Mouse (Mus musculus) MEL (cell line): ENCODE results near the gene Lcn12. TPM values are rescaled to one million over a fixed set of nuclear protein-coding genes. Genes with fewer than 3 reads are reported as not detected.

Experiments used
- DNase-seq: peaks from one replicate; pipeline ENCODE4 v3.0.0; 2011; ENCODE audit warnings: low read depth, low spot score
- H3K27ac ChIP-seq: 2 replicates; pipeline ENCODE4 v1.5.1; 2012; ENCODE audit warnings: low read depth, mild to moderate bottlenecking, control low read depth, low read length, moderate library complexity; ENCODE audit not compliant: control insufficient read depth
- H3K27me3 ChIP-seq, 2 experiments: fragments of 150-350 bp in 1 of 2; sonication (generic) in 1 of 2; 2 replicates each; pipeline ENCODE4 v1.6.1; 2012; ENCODE audit warnings: low read length in 2 of 2, mild to moderate bottlenecking in 2 of 2, improper control_type of control experiment in 1 of 2, moderate library complexity in 1 of 2; ENCODE audit not compliant: insufficient read depth in 2 of 2, control insufficient read depth in 1 of 2
- H3K36me3 ChIP-seq, 2 experiments: 2 replicates each; pipeline ENCODE4 v1.6.1; 2012 to 2014; ENCODE audit warnings: low read length in 2 of 2, improper control_type of control experiment in 1 of 2, inconsistent platforms in 1 of 2, mild to moderate bottlenecking in 1 of 2; ENCODE audit not compliant: insufficient read depth in 2 of 2, control insufficient read depth in 1 of 2
- H3K4me1 ChIP-seq, 2 experiments: fragments of 150-350 bp in 1 of 2; sonication (generic) in 1 of 2; 2 replicates each; pipeline ENCODE4 v1.6.1; 2012; ENCODE audit warnings: low read length in 2 of 2, improper control_type of control experiment in 1 of 2, mild to moderate bottlenecking in 1 of 2; ENCODE audit not compliant: insufficient read depth in 2 of 2, control insufficient read depth in 1 of 2
- H3K4me3 ChIP-seq, 2 experiments: fragments of 150-350 bp in 1 of 2; sonication (generic) in 1 of 2; 2 replicates each; pipeline ENCODE4 v1.5.1; 2012; ENCODE audit warnings: low read depth in 2 of 2, low read length in 2 of 2, mild to moderate bottlenecking in 2 of 2, moderate library complexity in 2 of 2, control low read depth in 1 of 2, improper control_type of control experiment in 1 of 2; ENCODE audit not compliant: control insufficient read depth in 1 of 2, insufficient read depth in 1 of 2
- H3K79me2 ChIP-seq: 2 replicates; pipeline ENCODE4 v1.6.1; 2012; ENCODE audit warnings: mild to moderate bottlenecking, low read length, moderate library complexity; ENCODE audit not compliant: control insufficient read depth, poor library complexity, insufficient read depth
- H3K9ac ChIP-seq: 2 replicates; pipeline ENCODE4 v1.6.1; 2012; ENCODE audit warnings: low read depth, mild to moderate bottlenecking, control low read depth, low read length, moderate library complexity; ENCODE audit not compliant: control insufficient read depth, poor library complexity, severe bottlenecking
- H3K9me3 ChIP-seq: fragments of 150-350 bp; sonication (generic); replicated peaks from 2 replicates; pipeline ENCODE4 v1.6.1; 2012; ENCODE audit warnings: mild to moderate bottlenecking, low read length, improper control_type of control experiment, moderate library complexity; ENCODE audit not compliant: insufficient read depth
- BHLHE40 ChIP-seq: IDR thresholded peaks from 2 replicates; pipeline ENCODE4 v1.6.1; 2012; ENCODE audit warnings: low read depth, mild to moderate bottlenecking, inconsistent platforms, low read length, improper control_type of control experiment, borderline replicate concordance
- CHD1 ChIP-seq: IDR thresholded peaks from 2 replicates; pipeline ENCODE4 v1.6.1; 2012; ENCODE audit warnings: low read depth, mild to moderate bottlenecking, inconsistent platforms, low read length, improper control_type of control experiment
- CTCF ChIP-seq, 3 experiments: IDR thresholded peaks in 2 of 3; conservative IDR thresholded peaks in 1 of 3; 2 replicates each; pipeline ENCODE4 v1.5.1; 2011 to 2012; ENCODE audit warnings: low read length in 3 of 3, low read depth in 2 of 3, mild to moderate bottlenecking in 2 of 3, improper control_type of control experiment in 1 of 3, inconsistent platforms in 1 of 3, mixed read lengths in 1 of 3, moderate library complexity in 1 of 3; ENCODE audit not compliant: control insufficient read depth in 1 of 3, insufficient read depth in 1 of 3, poor library complexity in 1 of 3, severe bottlenecking in 1 of 3
- E2F4 ChIP-seq: IDR thresholded peaks from 2 replicates; pipeline ENCODE4 v1.6.1; 2011; ENCODE audit warnings: low read depth, low read length, improper control_type of control experiment, borderline replicate concordance
- EP300 ChIP-seq, 2 experiments: IDR thresholded peaks; 2 replicates each; pipeline ENCODE4 v1.6.1; 2011; ENCODE audit warnings: improper control_type of control experiment in 2 of 2, low read length in 2 of 2, low read depth in 1 of 2, mild to moderate bottlenecking in 1 of 2
- HCFC1 ChIP-seq: IDR thresholded peaks from 2 replicates; pipeline ENCODE4 v1.6.1; 2012; ENCODE audit warnings: low read depth, mild to moderate bottlenecking, inconsistent platforms, low read length, improper control_type of control experiment, moderate library complexity
- JUND ChIP-seq: IDR thresholded peaks from 2 replicates; pipeline ENCODE4 v1.6.1; 2011; ENCODE audit warnings: low read depth, mild to moderate bottlenecking, improper control_type of control experiment, low read length
- MAFK ChIP-seq: IDR thresholded peaks from 2 replicates; pipeline ENCODE4 v1.6.1; 2011; ENCODE audit warnings: low read depth, mild to moderate bottlenecking, low read length, improper control_type of control experiment, borderline replicate concordance
- MAX ChIP-seq: IDR thresholded peaks from 2 replicates; pipeline ENCODE4 v1.6.1; 2011; ENCODE audit warnings: low read length, improper control_type of control experiment
- MEF2A ChIP-seq: IDR thresholded peaks from 2 replicates; pipeline ENCODE4 v1.6.1; 2014; ENCODE audit warnings: low read depth, mild to moderate bottlenecking, inconsistent platforms, low read length, improper control_type of control experiment; ENCODE audit not compliant: poor library complexity, insufficient replicate concordance, severe bottlenecking; ENCODE audit errors: extremely low read depth
- MXI1 ChIP-seq: IDR thresholded peaks from 2 replicates; pipeline ENCODE4 v1.6.1; 2011; ENCODE audit warnings: mild to moderate bottlenecking, low read depth, low read length, improper control_type of control experiment
- MYB ChIP-seq: IDR thresholded peaks from 2 replicates; pipeline ENCODE4 v1.6.1; 2011; ENCODE audit warnings: mild to moderate bottlenecking, low read depth, low read length, improper control_type of control experiment
- MYC ChIP-seq: IDR thresholded peaks from 2 replicates; pipeline ENCODE4 v1.6.1; 2011; ENCODE audit warnings: low read depth, mild to moderate bottlenecking, low read length, improper control_type of control experiment, moderate library complexity
- NRF1 ChIP-seq: IDR thresholded peaks from 2 replicates; pipeline ENCODE4 v1.6.1; 2014; ENCODE audit warnings: low read depth, mild to moderate bottlenecking, inconsistent platforms, low read length, improper control_type of control experiment, moderate library complexity; ENCODE audit not compliant: poor library complexity, insufficient read depth, severe bottlenecking
- POLR2A ChIP-seq, 2 experiments: IDR thresholded peaks; 2 replicates each; pipeline ENCODE4 v1.6.1; 2011 to 2012; ENCODE audit warnings: low read length in 2 of 2, mild to moderate bottlenecking in 2 of 2, control low read depth in 1 of 2, improper control_type of control experiment in 1 of 2, low read depth in 1 of 2, moderate library complexity in 1 of 2; ENCODE audit not compliant: control insufficient read depth in 1 of 2, insufficient read depth in 1 of 2, poor library complexity in 1 of 2
- POLR2AphosphoS2 ChIP-seq: IDR thresholded peaks from 2 replicates; pipeline ENCODE4 v1.6.1; 2011; ENCODE audit warnings: low read length, improper control_type of control experiment
- POLR2AphosphoS5 ChIP-seq: IDR thresholded peaks from 2 replicates; pipeline ENCODE4 v1.6.1; 2012; ENCODE audit warnings: low read depth, borderline replicate concordance, mild to moderate bottlenecking, inconsistent platforms, low read length, moderate library complexity, mixed read lengths
- RAD21 ChIP-seq: IDR thresholded peaks from 2 replicates; pipeline ENCODE4 v1.6.1; 2011; ENCODE audit warnings: mild to moderate bottlenecking, low read depth, low read length, improper control_type of control experiment
- SIN3A ChIP-seq: IDR thresholded peaks from 2 replicates; pipeline ENCODE4 v1.6.1; 2012; ENCODE audit warnings: low read length, improper control_type of control experiment, inconsistent platforms
- SMC3 ChIP-seq: IDR thresholded peaks from 2 replicates; pipeline ENCODE4 v1.6.1; 2011; ENCODE audit warnings: low read depth, low read length, improper control_type of control experiment
- TBP ChIP-seq: IDR thresholded peaks from 2 replicates; pipeline ENCODE4 v1.8.0; 2011; ENCODE audit warnings: low read depth, low read length, improper control_type of control experiment
- UBTF ChIP-seq: IDR thresholded peaks from 2 replicates; pipeline ENCODE4 v1.6.1; 2012; ENCODE audit warnings: low read depth, mild to moderate bottlenecking, inconsistent platforms, low read length, improper control_type of control experiment, moderate library complexity, borderline replicate concordance; ENCODE audit not compliant: insufficient read depth
- USF1 ChIP-seq: IDR thresholded peaks from 2 replicates; pipeline ENCODE4 v1.6.1; 2014; ENCODE audit warnings: low read depth, mild to moderate bottlenecking, inconsistent platforms, low read length, improper control_type of control experiment, moderate library complexity
- ZC3H11A ChIP-seq: IDR thresholded peaks from 2 replicates; pipeline ENCODE4 v1.6.1; 2012; ENCODE audit warnings: low read depth, mild to moderate bottlenecking, inconsistent platforms, low read length, improper control_type of control experiment
- ZMIZ1 ChIP-seq: IDR thresholded peaks from 2 replicates; pipeline ENCODE4 v1.6.1; 2012; ENCODE audit warnings: low read depth, mild to moderate bottlenecking, inconsistent platforms, low read length, improper control_type of control experiment, moderate library complexity
- polyA plus RNA-seq, 2 experiments: library from polyadenylated mRNA; stranded (reverse) in 1 of 2; unstranded in 1 of 2; fragments of >175 nt in 1 of 2; fragments of >200 nt in 1 of 2; gene quantifications; 2 replicates each; pipeline versions ENCODE4 v1.2.1 to v1.2.4; 2012; ENCODE audit warnings: low replicate concordance in 2 of 2, low read depth in 1 of 2; ENCODE audit not compliant: insufficient read length in 2 of 2, insufficient read depth in 1 of 2, missing spikeins in 1 of 2
- total RNA-seq: library from RNA; depleted of rRNA; stranded (reverse); fragments of 300-350 nt; gene quantifications from 2 replicates; pipeline ENCODE4 v1.2.3, GENCODE M21; 2012

The Lcn12 gene
- total and polyA plus RNA-seq, 3 experiments = not detected

DNA sequence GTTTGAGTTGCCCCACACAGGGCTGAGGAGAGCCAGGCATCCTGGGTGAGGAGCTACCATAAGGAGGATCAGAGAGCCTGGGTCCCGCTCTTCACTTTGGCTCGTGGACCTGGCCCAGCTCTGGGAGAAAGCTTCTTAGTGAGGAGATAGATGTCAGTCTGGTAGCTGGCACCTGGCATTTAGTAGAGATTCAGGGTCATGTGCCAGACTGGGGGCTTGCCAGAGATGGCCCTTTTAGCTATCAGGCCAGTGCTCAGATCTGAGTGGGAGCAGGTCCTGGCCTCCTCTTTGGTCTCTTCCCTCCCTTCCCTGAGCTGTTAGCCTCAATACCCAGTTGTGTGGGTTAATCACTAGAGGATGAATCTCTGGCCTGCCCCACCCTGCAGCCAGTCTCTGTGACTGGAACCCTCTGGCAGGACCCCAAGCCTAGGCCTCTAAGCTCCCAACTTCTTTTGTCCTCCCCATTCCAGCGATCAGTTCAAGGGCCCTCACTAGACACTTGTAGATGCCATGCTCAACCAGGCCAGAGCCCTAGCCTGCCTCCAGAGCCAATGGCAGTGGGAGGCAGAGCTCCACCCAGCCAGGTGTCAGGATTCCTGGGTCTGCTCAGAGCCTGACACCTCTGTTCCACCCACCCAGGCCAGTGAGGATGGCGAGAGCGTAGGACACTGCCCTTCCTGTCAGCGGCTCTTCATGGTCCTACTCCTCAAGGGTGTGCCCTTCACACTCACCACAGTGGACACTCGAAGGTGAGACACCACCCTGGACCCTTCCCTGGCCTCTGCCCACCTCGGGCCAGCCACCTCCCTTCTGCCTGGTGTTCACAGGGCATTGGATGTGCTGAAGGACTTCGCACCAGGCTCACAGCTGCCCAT, 36.5 kb downstream of the Lcn12 start:
- H3K9me3 ChIP-seq = no peaks in the 10 kb centered on the region
- no peak overlapping the region for H3K27ac ChIP-seq
- no peak for TF ChIP-seq USF1
- no peak for TF ChIP-seq EP300 (IDR thresholded peaks at IDR 0.05; ENCODE audit: low read depth in 1 of 2, low read length in 2 of 2)
- TF ChIP-seq E2F4 = no peak
- no peak for TF ChIP-seq POLR2A (IDR thresholded peaks at IDR 0.05; ENCODE audit: control insufficient read depth in 1 of 2, insufficient read depth in 1 of 2, low read depth in 1 of 2, low read length in 2 of 2, poor library complexity in 1 of 2)
- TF ChIP-seq JUND = no peak
- TF ChIP-seq CTCF (IDR thresholded peaks at IDR 0.05 in 2 of 3, conservative IDR thresholded peaks at IDR 0.05 in 1 of 3; ENCODE audit: control insufficient read depth in 1 of 3, insufficient read depth in 1 of 3, low read depth in 2 of 3, low read length in 3 of 3, poor library complexity in 1 of 3, severe bottlenecking in 1 of 3) = no peak
- TF ChIP-seq POLR2AphosphoS2 = no peak
- no peak for TF ChIP-seq RAD21
- no peak for TF ChIP-seq MEF2A
- TF ChIP-seq BHLHE40 = no peak
- no peak for TF ChIP-seq ZMIZ1
- no peak for TF ChIP-seq CHD1
- no peak for TF ChIP-seq MYB
- TF ChIP-seq MYC = no peak
- TF ChIP-seq MAFK = no peak
- no peak for TF ChIP-seq SIN3A
- no peak overlapping the region for H3K4me3 ChIP-seq
- H3K4me1 ChIP-seq = peaks cover 4 to 11% of the 10 kb centered on the region in 2 experiments; a peak in 3 of 4 replicates
- peaks cover 8% of the 10 kb centered on the region; the same call in 1 of the 2 replicates for H3K79me2 ChIP-seq
- no peaks in the 10 kb centered on the region for H3K27me3 ChIP-seq
- no peaks in the 10 kb centered on the region for H3K36me3 ChIP-seq
- no peak overlapping the region for H3K9ac ChIP-seq
- no peak for DNase-seq

DNA sequence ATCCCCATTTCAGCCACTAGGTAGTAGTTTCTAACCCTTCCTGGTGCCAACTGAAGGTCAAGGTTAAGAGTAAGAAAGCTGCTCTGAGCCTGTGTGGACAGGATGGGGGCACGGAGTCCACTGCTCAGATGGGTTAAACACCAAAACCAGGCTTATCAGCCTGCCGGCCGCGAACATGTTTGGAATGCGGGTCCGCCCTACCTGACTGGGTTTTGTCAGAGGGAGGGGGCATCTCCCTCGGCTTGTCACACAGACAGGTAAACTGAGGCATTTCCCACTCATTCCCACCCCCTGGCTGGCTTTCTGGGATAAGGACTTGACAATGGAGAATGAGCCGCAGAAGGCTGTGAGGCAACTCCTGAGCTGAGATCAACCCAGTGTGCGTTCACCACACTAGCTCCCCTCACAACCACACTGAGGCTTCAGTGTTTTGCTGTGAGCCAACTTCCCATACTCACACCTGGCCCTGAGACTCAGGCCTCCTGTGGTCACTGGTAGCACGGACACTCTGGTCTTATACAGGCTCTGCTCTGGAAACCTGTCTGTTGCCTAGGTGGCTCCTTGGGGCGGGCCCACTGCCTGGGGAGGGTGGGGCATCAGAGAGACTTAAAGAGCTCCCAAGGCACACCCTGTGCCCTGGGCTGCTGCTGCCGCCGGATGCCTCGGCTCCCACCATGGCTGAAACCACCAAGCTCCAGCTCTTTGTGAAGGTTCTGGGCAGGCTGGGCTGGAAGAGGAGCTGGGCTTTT, 37.3 kb downstream of the Lcn12 start, which contains the start of gene Clic3:
TSS of gene Clic3 (plus strand) at position 634 of the 749 bp plus-strand sequence.
- Histone ChIP-seq H3K4me1 (peaks cover 2 to 9% of the 10 kb centered on the region in 2 experiments; a peak in 3 of 4 replicates), H3K4me3 (no peak within 1 kb of the TSS), H3K36me3 (no peaks in the 10 kb centered on the region)

More for the DNA sequence above, 37.3 kb downstream of the Lcn12 start, which contains the start of gene Clic3:
- Histone ChIP-seq H3K9ac (no peak within 1 kb of the TSS), H3K27ac (no peak within 1 kb of the TSS)
- TF ChIP-seq TBP = no peak
- TF ChIP-seq SIN3A = no peak
- no peak for TF ChIP-seq MAFK
- no peak for TF ChIP-seq UBTF
- no peak for TF ChIP-seq USF1
- TF ChIP-seq MYC = no peak
- no peak for TF ChIP-seq ZC3H11A
- no peak for TF ChIP-seq MAX
- no peak for TF ChIP-seq BHLHE40
- no peak for TF ChIP-seq JUND
- TF ChIP-seq HCFC1 = no peak
- no peak for TF ChIP-seq CTCF (IDR thresholded peaks at IDR 0.05 in 2 of 3, conservative IDR thresholded peaks at IDR 0.05 in 1 of 3; ENCODE audit: control insufficient read depth in 1 of 3, insufficient read depth in 1 of 3, low read depth in 2 of 3, low read length in 3 of 3, poor library complexity in 1 of 3, severe bottlenecking in 1 of 3)
- TF ChIP-seq MXI1 = no peak
- TF ChIP-seq NRF1 = no peak
- no peak for TF ChIP-seq POLR2AphosphoS5
- no peak for TF ChIP-seq MEF2A
- no peak for TF ChIP-seq SMC3
- TF ChIP-seq, all 39 proteins: peak for 0
- no peak for DNase-seq
- Histone ChIP-seq H3K9me3 (no peaks in the 10 kb centered on the region), H3K79me2 (peaks cover 8% of the 10 kb centered on the region; the same call in 1 of the 2 replicates), H3K27me3 (no peaks in the 10 kb centered on the region)
